ENCODE assay signal across 8 mouse cellular contexts in genomic region chr11:35976482-35976881, GRCm38 (mm10). TPM values are rescaled to one million over a fixed set of nuclear protein-coding genes. Genes with fewer than 3 reads are reported as not detected.
DNase-seq lines count a peak whose midpoint lies in the region; ATAC-seq and TF ChIP-seq lines count a peak whose summit lies in the region.

No protein-coding gene starts in this region.

- no peak for DNase-seq in lung, postnatal 10 days
- peak; percentile 57 for DNase-seq in kidney, postnatal 0 days (ENCODE audit: low spot score)
- no peak for DNase-seq in heart, postnatal 36 days
- DNase-seq in lung, adult 2 months: no peak

- TF ChIP-seq POLR2A in lung, adult 2 months (IDR thresholded peaks at IDR 0.05; ENCODE audit: borderline replicate concordance, extremely low read depth, low read depth, low read length): no peak

- H3K27ac ChIP-seq in lung, embryonic 16.5 days (ENCODE audit: low read length): peak overlapping the region; percentile 35; the same call in 1 of the 2 replicates
- H3K27ac ChIP-seq in embryonic facial prominence, embryonic 13.5 days: no peak overlapping the region
- peak overlapping the region; percentile 65 for H3K27ac ChIP-seq in kidney, postnatal 0 days
- peak overlapping the region; percentile 52; the same call in 1 of the 2 replicates for H3K27ac ChIP-seq in neural tube, embryonic 13.5 days (replicated peaks)

- no peak overlapping the region for H3K4me3 ChIP-seq in lung, embryonic 16.5 days (ENCODE audit: low read length)
- H3K4me3 ChIP-seq in embryonic facial prominence, embryonic 13.5 days: no peak overlapping the region
- H3K4me3 ChIP-seq in kidney, postnatal 0 days (replicated peaks; ENCODE audit: low read depth, low read length): no peak overlapping the region
- no peak overlapping the region for H3K4me3 ChIP-seq in neural tube, embryonic 13.5 days
- no peak overlapping the region for H3K4me3 ChIP-seq in lung, adult 2 months (replicated peaks; ENCODE audit: extremely low read depth, low read depth, low read length)

- TF ChIP-seq CTCF in kidney, postnatal 0 days (IDR thresholded peaks at IDR 0.05; ENCODE audit: low read depth): 0 out of 2 replicates have a peak, but pooled peaks have one; percentile 15
- TF ChIP-seq CTCF in lung, adult 2 months (IDR thresholded peaks at IDR 0.05; ENCODE audit: insufficient read depth, low read length): no peak

- peaks cover 12% of the 10 kb centered on the region for H3K27me3 ChIP-seq in lung, embryonic 16.5 days (ENCODE audit: control insufficient read depth, insufficient read depth, low read depth, low read length)
- peaks cover 47% of the 10 kb centered on the region for H3K27me3 ChIP-seq in embryonic facial prominence, embryonic 13.5 days
- H3K27me3 ChIP-seq in kidney, postnatal 0 days (ENCODE audit: insufficient read depth, low read length): no peaks in the 10 kb centered on the region
- H3K27me3 ChIP-seq in neural tube, embryonic 13.5 days: peaks cover 12% of the 10 kb centered on the region

- H3K9me3 ChIP-seq in lung, embryonic 16.5 days (ENCODE audit: control insufficient read depth, low read length): no peaks in the 10 kb centered on the region
- no peaks in the 10 kb centered on the region for H3K9me3 ChIP-seq in embryonic facial prominence, embryonic 13.5 days
- no peaks in the 10 kb centered on the region for H3K9me3 ChIP-seq in kidney, postnatal 0 days (replicated peaks; ENCODE audit: low read length)
- no peaks in the 10 kb centered on the region for H3K9me3 ChIP-seq in neural tube, embryonic 13.5 days

- H3K36me3 ChIP-seq in lung, embryonic 16.5 days (ENCODE audit: control insufficient read depth, insufficient read depth, low read length): no peaks in the 10 kb centered on the region
- no peaks in the 10 kb centered on the region for H3K36me3 ChIP-seq in embryonic facial prominence, embryonic 13.5 days
- no peaks in the 10 kb centered on the region for H3K36me3 ChIP-seq in kidney, postnatal 0 days (ENCODE audit: insufficient read depth, low read length)
- H3K36me3 ChIP-seq in neural tube, embryonic 13.5 days: no peaks in the 10 kb centered on the region

- ATAC-seq in lung, embryonic 16.5 days (ENCODE audit: low read depth): no peak
- no peak for ATAC-seq in embryonic facial prominence, embryonic 13.5 days (ENCODE audit: insufficient number of reproducible peaks, insufficient read depth, low FRiP score, low TSS enrichment, low read depth)
- ATAC-seq in kidney, postnatal 0 days (replicated peaks; ENCODE audit: low FRiP score, low read depth): peak; percentile 73
- ATAC-seq in neural tube, embryonic 13.5 days (ENCODE audit: low read depth): peak; percentile 49
- no peak for ATAC-seq in erythroblast, adult 5-6 weeks (replicated peaks; ENCODE audit: low FRiP score, poor library complexity, severe bottlenecking)

- H3K4me2 ChIP-seq in lung, embryonic 16.5 days (ENCODE audit: low read depth, low read length): peak overlapping the region; percentile 71
- peak overlapping the region; percentile 37; the same call in 1 of the 2 replicates for H3K4me2 ChIP-seq in embryonic facial prominence, embryonic 13.5 days
- 0 out of 2 replicates have a peak overlapping the region, but pooled peaks have one; percentile 14 for H3K4me2 ChIP-seq in kidney, postnatal 0 days (ENCODE audit: low read length)
- H3K4me2 ChIP-seq in neural tube, embryonic 13.5 days: no peak overlapping the region

- WGBS in lung, embryonic 16.5 days: 49% methylated on average over 6 of the region's 6 CpGs
- 23% methylated on average over 6 of the region's 6 CpGs for WGBS in embryonic facial prominence, embryonic 13.5 days
- WGBS in kidney, postnatal 0 days: 40% methylated on average over 6 of the region's 6 CpGs
- 35% methylated on average over 6 of the region's 6 CpGs for WGBS in neural tube, embryonic 13.5 days
- WGBS in lung, adult 2 months: 48% methylated on average over 6 of the region's 6 CpGs

- intact Hi-C loops in heart, postnatal 36 days (cut with DNase I): no loop called here

- H3K9ac ChIP-seq in lung, embryonic 16.5 days (ENCODE audit: low read length): no peak overlapping the region
- no peak overlapping the region for H3K9ac ChIP-seq in embryonic facial prominence, embryonic 13.5 days
- no peak overlapping the region for H3K9ac ChIP-seq in kidney, postnatal 0 days (ENCODE audit: low read depth, low read length)
- no peak overlapping the region for H3K9ac ChIP-seq in neural tube, embryonic 13.5 days

- peaks cover 17% of the 10 kb centered on the region for H3K4me1 ChIP-seq in lung, embryonic 16.5 days (replicated peaks; ENCODE audit: control insufficient read depth, insufficient read depth, low read length)
- peaks cover 32% of the 10 kb centered on the region for H3K4me1 ChIP-seq in embryonic facial prominence, embryonic 13.5 days
- H3K4me1 ChIP-seq in kidney, postnatal 0 days (replicated peaks; ENCODE audit: insufficient read depth, low read length): peaks cover 25% of the 10 kb centered on the region; the same call in 1 of the 2 replicates
- H3K4me1 ChIP-seq in neural tube, embryonic 13.5 days (replicated peaks): peaks cover 78% of the 10 kb centered on the region
- peaks cover 6% of the 10 kb centered on the region; the same call in 1 of the 2 replicates for H3K4me1 ChIP-seq in lung, adult 2 months (ENCODE audit: control insufficient read depth, insufficient read depth, low read length)

RNA-seq across cellular contexts. Expression of gene Wwc1, which starts 3.8 kb away (rescaled TPM):
- polyA plus RNA-seq in lung, embryonic 16.5 days (2015; fragmentation: Nextera tagmentation; extraction: Ambion mirVana): 7.8 and 9.9 TPM in 2 replicates
- 3.5 and 4.8 TPM in 2 replicates for polyA plus RNA-seq in embryonic facial prominence, embryonic 13.5 days (2015; fragmentation: Nextera tagmentation; extraction: Ambion mirVana)
- 15.6 and 20.4 TPM in 2 replicates for polyA plus RNA-seq in kidney, postnatal 0 days (2015; fragmentation: Nextera tagmentation; extraction: Ambion mirVana)
- polyA plus RNA-seq in neural tube, embryonic 13.5 days (2015; fragmentation: Nextera tagmentation; extraction: Ambion mirVana): 6.3 TPM in 2 replicates
- not detected in 2 replicates for total RNA-seq in erythroblast, adult 5-6 weeks (2015; ENCODE audit: low replicate concordance)
- not detected in 2 replicates for total RNA-seq in erythroblast, adult 5-6 weeks (2017; ENCODE audit: low replicate concordance)
- total RNA-seq in heart, postnatal 36 days (2021): 1 to 10 TPM; 1.0 to 2.6 TPM
- polyA plus RNA-seq in lung, adult 2 months (2012; rRNA removed): 97.0 and 99.9 TPM in 2 replicates

Comparison
In these comparisons a context has a peak if more than half of its experiments do, and no peak if none do; other contexts are left out.
1. ATAC-seq: peak in kidney, postnatal 0 days (single experiment) and neural tube, embryonic 13.5 days (single experiment); none in lung, embryonic 16.5 days (single experiment), embryonic facial prominence, embryonic 13.5 days (single experiment) and erythroblast, adult 5-6 weeks (single experiment).